Mouse (Mus musculus) heart, embryonic 13.5 days (tissue): ENCODE measurements around the gene Bbs7. TPM values are rescaled to one million over a fixed set of nuclear protein-coding genes. Genes with fewer than 3 reads are reported as not detected.

Experiments
- ATAC-seq: fragments of 200-750 bp; cut with Nextera tagmentation; 2 replicates; pipeline ENCODE4 v1.8.0; 2017; ENCODE audit warnings: moderate TSS enrichment; ENCODE audit not compliant: insufficient number of reproducible peaks, low FRiP score, low TSS enrichment; ENCODE audit errors: extremely low read depth
- H3K27ac ChIP-seq: fragments of 300-500 bp; sonication (generic); replicated peaks from 2 replicates; pipeline ENCODE4 v1.5.1; 2015; ENCODE audit warnings: moderate library complexity, mild to moderate bottlenecking, inconsistent platforms
- H3K27me3 ChIP-seq: fragments of 300-500 bp; sonication (generic); replicated peaks from 2 replicates; pipeline ENCODE4 v1.6.1; 2015; ENCODE audit warnings: mild to moderate bottlenecking, inconsistent platforms
- H3K36me3 ChIP-seq: fragments of 300-500 bp; sonication (generic); 2 replicates; pipeline ENCODE4 v1.6.1; 2015; ENCODE audit warnings: mild to moderate bottlenecking, inconsistent platforms
- H3K4me1 ChIP-seq: fragments of 300-500 bp; sonication (generic); 2 replicates; pipeline ENCODE4 v1.6.1; 2015; ENCODE audit warnings: inconsistent platforms
- H3K4me2 ChIP-seq: fragments of 300-500 bp; sonication (generic); 2 replicates; pipeline ENCODE4 v1.6.1; 2015; ENCODE audit warnings: inconsistent platforms, mild to moderate bottlenecking, moderate library complexity
- H3K4me3 ChIP-seq: fragments of 300-500 bp; sonication (generic); 2 replicates; pipeline ENCODE4 v1.5.1; 2015; ENCODE audit warnings: moderate library complexity, mild to moderate bottlenecking, inconsistent platforms
- H3K9ac ChIP-seq: fragments of 300-500 bp; sonication (generic); 2 replicates; pipeline ENCODE4 v1.6.1; 2015; ENCODE audit warnings: inconsistent platforms, mild to moderate bottlenecking, moderate library complexity
- H3K9me3 ChIP-seq: fragments of 300-500 bp; sonication (generic); 2 replicates; pipeline ENCODE4 v1.6.1; 2016; ENCODE audit warnings: inconsistent platforms
- WGBS: fragments of 180-500 bp; shearing (Covaris S2); methylation state at CpG from one replicate; pipeline ENCODE4 v1.1.7; 2015; ENCODE audit warnings: mixed read lengths; 5-methylcytosine and 5-hydroxymethylcytosine counted together
- polyA plus RNA-seq: library from polyadenylated mRNA; unstranded; fragments of >200 nt; fragmentation: Nextera tagmentation; extraction: Ambion mirVana; gene quantifications from 2 replicates; pipeline ENCODE4 v1.2.1, GENCODE M21; 2015

The Bbs7 gene
- polyA plus RNA-seq, 1 experiment from 2014 or later = 11.0 TPM

DNA sequence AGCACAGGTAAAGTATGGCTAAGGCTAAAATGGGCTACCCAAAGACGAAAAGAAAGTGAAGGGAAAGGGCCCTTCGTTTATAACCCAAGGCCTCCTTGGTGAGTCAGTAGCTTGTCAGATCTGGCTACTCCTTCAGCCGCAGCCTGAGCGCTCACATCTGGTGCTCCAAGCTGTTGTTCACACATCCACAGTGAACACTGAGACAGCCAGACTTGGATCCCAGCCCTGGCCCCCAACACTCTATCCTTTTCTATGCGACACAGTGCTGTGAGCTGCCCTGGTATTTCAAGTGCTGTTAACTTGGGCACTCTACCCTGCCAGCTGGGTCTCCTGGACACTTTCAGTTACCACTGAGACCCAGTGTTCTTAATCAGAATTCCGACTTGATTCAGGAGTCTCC is 82.9 kb downstream of the Bbs7 start:
- Histone ChIP-seq H3K4me2 (peak overlapping the region; percentile 73; the same call in 1 of the 2 replicates), H3K27ac (peak overlapping the region; percentile 73), H3K36me3 (no peaks in the 10 kb centered on the region), H3K4me1 (peaks cover 38% of the 10 kb centered on the region), H3K9me3 (no peaks in the 10 kb centered on the region), H3K9ac (no peak overlapping the region), H3K4me3 (no peak overlapping the region), H3K27me3 (0 out of 2 replicates have a peak, but pooled peaks cover 11% of the 10 kb centered on the region)
- peak; percentile 54; the same call in 1 of the 2 replicates for ATAC-seq
- WGBS = 39% methylated on average over 6 of the region's 6 CpGs

DNA sequence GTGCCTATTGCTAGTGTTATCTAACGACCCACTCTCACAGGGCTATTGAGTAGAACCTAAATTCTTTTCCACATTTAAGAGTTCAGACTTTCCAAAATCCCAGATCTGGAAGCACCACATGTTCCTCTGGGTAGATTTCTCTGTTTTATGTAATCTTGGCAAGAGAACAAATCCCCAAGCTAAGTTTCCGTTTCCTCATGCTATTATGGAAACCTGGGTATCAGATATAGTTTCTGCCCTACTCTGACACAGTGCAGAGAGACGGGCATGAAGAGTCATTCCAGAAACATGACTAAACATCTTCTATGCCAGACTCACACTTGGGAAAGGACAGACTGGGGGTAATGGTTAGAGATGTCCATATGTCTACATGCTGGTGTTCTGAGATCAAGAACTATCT is 88.8 kb downstream of the Bbs7 start:
- ATAC-seq = no peak
- no peak overlapping the region for H3K4me3 ChIP-seq
- WGBS = 46% methylated on average over 3 of the region's 3 CpGs
- no peak overlapping the region for H3K4me2 ChIP-seq
- peaks cover 19% of the 10 kb centered on the region; the same call in 1 of the 2 replicates for H3K4me1 ChIP-seq
- no peaks in the 10 kb centered on the region for H3K36me3 ChIP-seq
- H3K27ac ChIP-seq = no peak overlapping the region
- no peaks in the 10 kb centered on the region for H3K9me3 ChIP-seq
- no peak overlapping the region for H3K9ac ChIP-seq
- peaks cover 33% of the 10 kb centered on the region for H3K27me3 ChIP-seq

Other genes starting within 250 kb of the Bbs7 start
- 375 and 414 TPM in 2 replicates for gene Anxa5, start 137.6 kb downstream of the Bbs7 start, polyA plus RNA-seq
- 1.4 and 1.6 TPM in 2 replicates for gene 1810062G17Rik, start 137.5 kb downstream of the Bbs7 start, polyA plus RNA-seq
- gene Gm11549, start 91.7 kb downstream of the Bbs7 start, polyA plus RNA-seq = 0.29 TPM in 2 replicates
- gene Exosc9, start 60.9 kb downstream of the Bbs7 start, polyA plus RNA-seq = 51.5 and 58.6 TPM in 2 replicates
- gene Ccna2, start 41.3 kb downstream of the Bbs7 start, polyA plus RNA-seq = 168 and 184 TPM in 2 replicates
- 2.5 and 4.9 TPM in 2 replicates for gene Trpc3, start 76.7 kb upstream of the Bbs7 start, polyA plus RNA-seq
- gene 4932438A13Rik, start 249.6 kb upstream of the Bbs7 start, polyA plus RNA-seq = 26.1 and 28.0 TPM in 2 replicates